Mouse (Mus musculus) megakaryocyte, embryonic 14.5 days (primary cell): ENCODE results near the gene Gm21974. TPM values are rescaled to one million over a fixed set of nuclear protein-coding genes. Genes with fewer than 3 reads are reported as not detected.
A peak's percentile ranks its signal among the peaks of the same experiment; 100 is the strongest.

Source experiments
- H3K27me3 ChIP-seq: replicated peaks from 2 replicates; pipeline ENCODE3; 2012; ENCODE audit warnings: inconsistent platforms
- H3K36me3 ChIP-seq: replicated peaks from 2 replicates; pipeline ENCODE3; 2012; ENCODE audit warnings: low read length, inconsistent platforms, mixed read lengths
- H3K4me1 ChIP-seq: 2 replicates; pipeline ENCODE4 v1.6.1; 2012; ENCODE audit warnings: inconsistent platforms
- H3K4me3 ChIP-seq: replicated peaks from 2 replicates; pipeline ENCODE3; 2012; ENCODE audit warnings: moderate library complexity, mild to moderate bottlenecking, inconsistent platforms
- H3K9me3 ChIP-seq: 2 replicates; pipeline ENCODE4 v1.6.1; 2012; ENCODE audit warnings: inconsistent platforms
- FLI1 ChIP-seq: IDR thresholded peaks from 2 replicates; pipeline ENCODE4 v1.6.1; 2012; ENCODE audit warnings: low read length, inconsistent platforms, mixed read lengths
- GATA1 ChIP-seq: IDR thresholded peaks from 3 replicates; pipeline ENCODE4 v1.6.1; 2012; ENCODE audit warnings: mixed read lengths, low read length, inconsistent platforms, borderline replicate concordance
- polyA plus RNA-seq: library from polyadenylated mRNA; stranded (reverse); fragments of >175 nt; gene quantifications from 2 replicates; pipeline ENCODE4 v1.2.3, GENCODE M21; 2012; ENCODE audit warnings: low replicate concordance; ENCODE audit not compliant: insufficient read depth

Gene Gm21974
- polyA plus RNA-seq, 1 experiment = not detected

DNA sequence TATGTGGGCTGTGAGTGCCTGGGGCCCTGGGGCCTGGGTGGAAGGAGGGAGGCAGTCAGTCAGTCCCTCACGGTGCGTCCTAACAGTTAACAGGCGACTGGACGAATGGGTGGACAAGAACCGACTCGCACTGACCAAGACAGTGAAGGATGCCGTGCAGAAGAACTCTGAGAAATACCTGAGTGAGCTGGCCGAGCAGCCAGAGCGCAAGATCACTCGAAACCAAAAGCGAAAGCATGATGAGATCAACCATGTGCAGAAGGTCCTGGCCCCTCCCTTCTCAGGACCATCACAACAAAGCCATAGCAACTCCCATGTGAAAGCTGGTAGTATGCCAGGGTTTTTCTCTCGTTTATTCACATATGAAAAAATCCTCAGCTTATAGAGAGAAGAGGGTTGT lies 20.0 kb upstream of the Gm21974 start:
- no peak overlapping the region for H3K4me3 ChIP-seq
- H3K36me3 ChIP-seq = peaks cover 52% of the 10 kb centered on the region
- H3K27me3 ChIP-seq = no peaks in the 10 kb centered on the region
- no peaks in the 10 kb centered on the region for H3K9me3 ChIP-seq
- peaks cover 25% of the 10 kb centered on the region for H3K4me1 ChIP-seq
- TF ChIP-seq FLI1 (no peak), GATA1 (no peak)

DNA sequence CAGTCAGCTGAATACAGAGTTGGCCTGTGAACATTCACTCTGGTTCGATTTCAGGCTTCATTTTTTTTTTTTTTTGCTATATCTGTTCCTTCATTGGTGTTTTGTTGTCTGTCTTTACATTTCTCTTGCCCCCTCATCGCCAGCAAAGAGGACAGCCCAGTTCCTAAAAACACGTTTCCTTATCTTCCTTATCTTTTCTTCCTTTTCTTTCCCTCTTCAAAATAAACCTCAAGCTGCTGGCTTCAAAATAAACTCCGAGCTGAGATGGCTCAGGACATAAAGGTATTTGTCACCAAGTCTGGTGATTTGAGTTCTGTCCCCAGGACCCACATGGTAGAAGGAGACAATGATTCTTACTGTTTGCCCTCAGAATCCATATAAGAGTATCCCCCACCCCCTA lies 17.7 kb upstream of the Gm21974 start:
- Histone ChIP-seq H3K9me3 (no peaks in the 10 kb centered on the region), H3K27me3 (no peaks in the 10 kb centered on the region), H3K4me3 (peak overlapping the region; percentile 96), H3K4me1 (peaks cover 22% of the 10 kb centered on the region), H3K36me3 (peaks cover 56% of the 10 kb centered on the region)
- TF ChIP-seq GATA1 (no peak), FLI1 (no peak)

DNA sequence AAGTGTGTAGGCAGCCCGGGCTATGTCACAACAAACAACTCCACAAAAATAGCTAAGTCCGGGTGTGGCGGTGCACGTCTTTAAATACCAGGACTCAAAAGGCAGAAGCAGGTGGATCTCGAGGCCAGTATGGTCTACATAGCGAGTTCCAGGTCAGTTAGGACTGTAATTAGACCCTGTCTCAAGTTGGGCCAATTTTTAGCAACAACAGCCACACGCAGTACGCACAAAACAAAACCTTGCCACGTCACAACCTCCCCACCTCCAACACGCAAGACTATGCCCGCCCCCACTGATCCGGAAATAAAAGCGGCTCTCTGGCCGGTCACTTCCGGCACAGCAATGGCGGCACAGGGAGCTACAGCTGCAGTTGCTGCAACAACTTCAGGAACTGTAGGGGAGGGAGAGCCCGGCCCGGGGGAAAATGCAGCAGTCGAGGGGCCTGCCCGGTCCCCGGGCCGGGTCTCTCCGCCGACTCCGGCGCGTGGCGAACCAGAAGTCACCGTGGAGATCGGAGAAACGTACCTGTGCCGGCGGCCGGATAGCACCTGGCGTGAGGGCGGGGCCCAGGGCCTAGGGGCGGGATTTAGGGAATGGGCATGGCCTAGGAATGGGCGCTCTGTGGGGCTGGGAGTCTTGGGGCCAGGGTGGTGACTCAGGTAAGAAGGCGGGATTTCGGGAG lies 17.1 kb upstream of the Gm21974 start, which contains the start of gene Kat8:
TSS of gene Kat8 (plus strand) at position 327 of the 682 bp plus-strand sequence.
- TF ChIP-seq GATA1 (no peak), FLI1 (no peak)
- peaks cover 56% of the 10 kb centered on the region for H3K36me3 ChIP-seq
- peak within 1 kb of the TSS; percentile 96 for H3K4me3 ChIP-seq
- no peaks in the 10 kb centered on the region for H3K27me3 ChIP-seq
- peaks cover 22% of the 10 kb centered on the region for H3K4me1 ChIP-seq
- no peaks in the 10 kb centered on the region for H3K9me3 ChIP-seq

DNA sequence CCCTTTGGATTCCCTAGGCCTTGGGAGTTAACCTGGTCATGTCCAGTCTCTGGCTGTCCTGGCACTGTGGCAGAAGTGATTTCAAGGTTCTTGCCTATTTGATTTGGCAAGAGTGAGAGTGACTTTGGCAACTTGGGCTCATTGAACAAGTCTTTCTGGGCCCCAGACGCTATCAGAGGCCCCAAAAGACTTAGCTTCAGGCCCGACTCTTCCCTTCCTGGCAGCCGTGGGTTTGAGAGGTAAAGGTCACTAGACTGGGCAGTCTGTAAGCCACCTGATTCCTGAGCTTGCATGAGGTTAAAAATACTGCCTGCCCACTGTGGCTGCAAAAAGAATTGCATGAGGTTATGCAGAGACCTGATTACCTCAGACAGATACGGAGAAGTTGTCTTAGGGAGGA lies 13.4 kb upstream of the Gm21974 start:
- H3K4me1 ChIP-seq = peaks cover 31% of the 10 kb centered on the region
- H3K4me3 ChIP-seq = no peak overlapping the region
- H3K9me3 ChIP-seq = no peaks in the 10 kb centered on the region
- no peak for TF ChIP-seq FLI1
- TF ChIP-seq GATA1 = no peak
- H3K27me3 ChIP-seq = no peaks in the 10 kb centered on the region
- peaks cover 55% of the 10 kb centered on the region for H3K36me3 ChIP-seq

DNA sequence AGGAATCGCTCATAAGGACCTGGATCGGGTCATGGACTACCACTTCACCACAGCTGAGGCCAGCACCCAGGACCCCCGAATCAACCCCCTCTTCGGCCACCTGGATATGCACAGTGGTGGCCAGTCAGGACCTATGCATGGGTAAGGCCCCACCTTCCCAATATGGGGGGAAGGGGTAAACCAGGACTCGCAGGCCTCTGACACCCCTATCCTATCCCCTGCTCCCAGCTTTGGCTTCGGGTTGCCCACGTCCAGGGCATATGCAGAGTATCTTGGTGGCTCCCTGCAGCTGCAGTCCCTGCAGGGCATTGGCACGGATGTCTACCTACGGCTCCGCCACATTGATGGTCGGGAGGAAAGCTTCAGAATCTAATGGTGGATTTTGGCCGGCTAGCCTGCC lies 12.7 kb upstream of the Gm21974 start:
- Histone ChIP-seq H3K9me3 (no peaks in the 10 kb centered on the region), H3K36me3 (peaks cover 55% of the 10 kb centered on the region), H3K4me1 (peaks cover 25% of the 10 kb centered on the region), H3K27me3 (no peaks in the 10 kb centered on the region), H3K4me3 (no peak overlapping the region)
- TF ChIP-seq GATA1 (no peak), FLI1 (no peak)

DNA sequence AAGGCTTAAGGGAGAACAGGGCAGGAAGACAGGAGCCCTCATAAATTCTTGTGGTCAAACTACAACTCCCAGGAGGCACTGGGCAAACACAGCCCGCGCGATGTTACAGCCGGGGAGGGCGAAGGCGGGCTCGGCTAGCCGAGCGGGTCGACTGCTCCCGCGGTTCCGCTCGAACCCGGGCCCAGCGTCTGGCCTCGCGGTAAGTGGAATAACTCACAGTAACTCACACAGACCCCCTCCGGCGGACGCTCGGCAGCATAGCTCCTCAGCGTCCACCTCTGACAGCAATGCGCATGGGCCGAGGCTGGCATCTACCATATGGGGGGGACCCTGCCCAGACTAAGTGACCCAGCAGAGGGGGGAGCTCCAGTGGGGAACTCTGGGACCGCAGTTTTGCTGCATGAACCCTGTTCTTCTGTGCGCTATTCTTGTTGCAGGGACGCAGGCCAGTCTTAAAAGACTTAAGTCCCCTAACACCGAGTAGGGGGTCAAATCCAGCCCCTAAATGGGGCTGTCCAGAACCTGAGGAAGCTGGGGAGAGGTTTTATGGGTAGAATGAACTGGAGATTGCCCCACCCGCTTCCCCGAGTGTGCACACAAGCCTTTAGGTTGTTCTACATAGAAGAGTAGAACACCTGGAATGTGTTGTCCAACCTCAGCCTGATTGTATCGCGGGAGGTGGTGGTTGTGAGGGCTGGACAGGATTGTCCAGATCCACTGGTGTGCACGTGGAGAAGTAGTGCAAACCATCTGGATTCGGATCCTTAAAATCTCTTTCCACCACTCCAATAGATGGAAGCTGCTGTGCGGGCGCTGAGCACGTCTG lies 8.9 kb upstream of the Gm21974 start, which contains the start of gene Bckdk:
TSS of gene Bckdk (plus strand) at position 112 of the 826 bp plus-strand sequence.
- Histone ChIP-seq H3K4me3 (peak within 1 kb of the TSS; percentile 93), H3K9me3 (no peaks in the 10 kb centered on the region), H3K36me3 (peaks cover 44% of the 10 kb centered on the region), H3K27me3 (no peaks in the 10 kb centered on the region), H3K4me1 (peaks cover 37% of the 10 kb centered on the region)
- no peak for TF ChIP-seq FLI1
- no peak for TF ChIP-seq GATA1

DNA sequence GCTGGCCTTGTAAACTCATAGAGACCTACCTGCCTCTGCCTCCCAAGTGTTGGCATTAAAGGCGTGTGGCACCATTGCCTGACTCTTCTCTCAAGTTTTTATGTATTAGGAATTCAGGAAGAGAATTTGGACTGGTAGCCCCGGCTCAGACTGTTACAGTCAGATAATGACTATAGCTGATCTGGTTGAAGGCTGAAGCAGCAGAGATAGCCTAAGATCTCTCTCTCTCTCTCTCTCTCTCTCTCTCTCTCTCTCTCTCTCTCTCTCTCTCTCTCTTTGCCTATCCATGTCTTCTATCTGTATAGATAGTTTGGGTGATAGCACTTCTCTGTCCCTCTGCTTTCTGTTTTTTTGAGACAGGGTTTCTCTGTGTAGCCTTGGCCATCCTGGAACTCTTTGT lies 6.5 kb upstream of the Gm21974 start:
- Histone ChIP-seq H3K36me3 (peaks cover 20% of the 10 kb centered on the region), H3K4me3 (no peak overlapping the region), H3K9me3 (no peaks in the 10 kb centered on the region), H3K27me3 (no peaks in the 10 kb centered on the region), H3K4me1 (peaks cover 59% of the 10 kb centered on the region)
- TF ChIP-seq GATA1 (no peak), FLI1 (no peak)

DNA sequence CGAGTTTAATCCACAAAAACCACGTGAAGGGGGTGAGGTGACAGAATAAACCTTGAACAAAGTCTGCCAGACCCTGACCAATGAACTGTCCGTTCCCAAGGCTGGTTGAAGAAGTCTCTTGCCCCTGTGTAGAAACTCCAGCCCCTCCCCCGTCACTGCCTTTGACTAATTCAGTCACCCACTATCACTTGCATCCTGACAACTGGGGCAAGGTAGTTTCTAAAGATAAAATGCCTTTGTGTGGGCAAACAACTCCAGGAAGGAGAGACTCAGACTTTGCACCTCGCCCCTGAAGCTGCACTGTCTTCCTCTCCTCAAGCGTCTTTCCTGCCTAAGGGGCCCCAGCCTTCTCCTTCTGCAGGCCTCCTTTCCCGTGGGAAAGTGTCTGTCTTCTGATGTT lies 4.7 kb upstream of the Gm21974 start:
- no peak for TF ChIP-seq GATA1
- no peak for TF ChIP-seq FLI1
- H3K9me3 ChIP-seq = no peaks in the 10 kb centered on the region
- H3K4me3 ChIP-seq = no peak overlapping the region
- H3K27me3 ChIP-seq = no peaks in the 10 kb centered on the region
- H3K4me1 ChIP-seq = peaks cover 68% of the 10 kb centered on the region
- H3K36me3 ChIP-seq = peaks cover 3% of the 10 kb centered on the region

DNA sequence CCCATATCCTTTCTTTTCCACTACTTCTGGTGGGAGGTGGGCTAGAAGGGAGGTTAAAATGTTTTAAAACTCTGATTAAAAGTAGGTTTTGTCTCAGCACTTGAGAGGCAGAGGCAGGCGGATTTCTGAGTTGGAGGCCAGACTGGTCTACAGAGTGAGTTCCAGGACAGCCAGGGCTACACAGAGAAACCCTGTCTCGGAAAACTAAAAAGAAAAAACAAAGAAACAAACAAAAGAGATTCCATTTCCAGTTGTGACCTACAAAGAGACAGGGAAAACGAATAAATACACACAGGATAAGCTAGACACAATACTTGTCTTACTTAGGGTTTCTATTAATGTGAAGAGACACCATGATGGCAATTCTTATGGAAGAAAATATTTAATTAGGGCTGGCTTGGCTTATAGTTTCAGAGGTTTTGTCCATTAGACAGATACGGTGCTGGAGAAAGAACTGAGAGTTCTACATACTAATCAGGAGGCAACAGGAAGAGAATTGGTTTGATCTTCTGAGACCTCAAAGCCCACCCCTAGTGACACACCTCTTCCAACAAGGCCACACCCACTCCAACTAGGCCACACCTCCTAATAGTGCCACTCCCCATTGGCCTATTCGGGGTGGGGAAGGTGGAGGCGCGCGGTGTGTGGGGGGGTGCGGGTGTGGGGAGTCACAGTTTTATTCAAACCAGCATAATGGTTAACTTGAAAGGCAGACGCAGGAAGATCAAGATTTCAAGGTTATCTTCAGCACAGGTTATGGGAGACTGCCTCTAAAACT lies 3.1 kb upstream of the Gm21974 start:
- Histone ChIP-seq H3K27me3 (no peaks in the 10 kb centered on the region), H3K36me3 (peaks cover 12% of the 10 kb centered on the region), H3K4me3 (no peak overlapping the region), H3K4me1 (peaks cover 68% of the 10 kb centered on the region), H3K9me3 (no peaks in the 10 kb centered on the region)
- no peak for TF ChIP-seq GATA1
- TF ChIP-seq FLI1 = no peak
